Mouse (Mus musculus) left cerebral cortex, postnatal 14 days (tissue): ENCODE results near the gene Olfr1208. TPM values are rescaled to one million over a fixed set of nuclear protein-coding genes. Genes with fewer than 3 reads are reported as not detected.

Experiments used
- DNase-seq, 2 experiments: peaks; one replicate each; pipeline ENCODE4 v3.0.0; 2021 to 2022; ENCODE audit warnings: low spot score in 2 of 2, mixed read lengths in 1 of 2
- intact Hi-C: fragments of 180-260 bp; cut with DNase I; formaldehyde crosslinking; loops from one replicate; pipeline ENCODE4 v1.15.1; 2025
- long read RNA-seq, 2 experiments: library from polyadenylated mRNA; stranded (forward); transcript quantifications; one replicate each; pipeline ENCODE4 v2.0.0; 2021
- total RNA-seq, 2 experiments: library from RNA; stranded (reverse); gene quantifications; 2 replicates each; pipeline ENCODE4 v1.2.3; 2021

Gene Olfr1208
- not detected for total RNA-seq
- long read RNA-seq, experiment 1 = 0 reads
- long read RNA-seq, experiment 2 = 0 reads

GRCm38 (mm10) chr2:88902211-88902610 lies at the start of gene Olfr1208:
Gene Olfr1208 (minus strand): TSS chr2:88902311.
- DNase-seq = no peak
- intact Hi-C loops = no loop called here

GRCm38 (mm10) chr2:88938011-88938410 lies 35.9 kb upstream of the Olfr1208 start, which contains the start of gene Olfr1211:
Gene Olfr1211 (minus strand): TSS chr2:88938111.
- DNase-seq = no peak
- intact Hi-C loops = no loop called here

DNA sequence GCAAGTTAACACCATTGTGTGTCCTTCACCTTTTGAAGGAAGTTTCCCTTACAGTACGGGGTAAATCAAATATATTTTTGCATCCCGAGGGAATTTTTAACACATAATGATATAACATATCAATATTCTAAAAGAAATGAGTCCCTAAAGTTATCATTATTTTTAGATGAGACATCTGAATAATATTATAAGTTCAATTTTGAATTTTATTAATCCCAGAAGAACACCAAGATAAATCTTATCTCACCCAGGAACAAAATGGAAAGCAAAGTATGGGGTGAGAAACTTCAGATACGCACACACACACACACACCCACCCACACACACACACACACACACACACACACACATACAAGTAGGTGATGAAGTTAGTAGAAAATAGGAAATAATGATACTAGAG lies 12.9 kb upstream of the Olfr1208 start, which contains the start of gene Olfr1209:
Olfr1209 (minus strand) TSS at position 101 of the 400 bp plus-strand sequence.
- intact Hi-C loops = no loop called here
- no peak for DNase-seq

GRCm38 (mm10) chr2:88862931-88863330 lies 39.2 kb downstream of the Olfr1208 start, which contains the start of gene Olfr1206:
Gene Olfr1206 (plus strand): TSS chr2:88863231.
- intact Hi-C loops = no loop called here
- no peak for DNase-seq

DNA sequence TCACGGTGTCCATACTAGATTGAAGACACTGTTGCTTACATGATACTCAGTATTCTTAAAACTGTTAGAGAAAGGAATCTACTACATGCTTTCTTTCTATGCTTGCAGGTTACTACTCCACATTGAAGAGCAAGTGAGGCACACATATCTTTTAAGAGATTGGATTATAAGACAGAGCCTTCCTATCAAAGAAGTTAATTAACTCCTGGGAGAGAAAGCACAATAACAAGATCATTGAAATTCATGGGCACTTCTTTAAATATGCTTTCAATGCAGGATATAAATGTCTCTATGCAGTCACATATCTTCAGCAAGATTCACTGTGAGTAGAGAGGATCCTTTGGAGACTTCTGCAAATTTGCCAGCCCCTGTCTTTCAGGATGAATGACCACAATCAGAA lies 53.1 kb downstream of the Olfr1208 start, which contains the start of gene Olfr1204:
Olfr1204 (plus strand) TSS at position 301 of the 400 bp plus-strand sequence.
- intact Hi-C loops = no loop called here
- no peak for DNase-seq

Other genes starting within 250 kb of the Olfr1208 start
- gene Olfr1193, start 226.7 kb downstream of the Olfr1208 start, total RNA-seq = not detected
- not detected for gene Olfr1195, start 213.1 kb downstream of the Olfr1208 start, total RNA-seq
- gene Olfr1196, start 197.7 kb downstream of the Olfr1208 start, total RNA-seq = not detected
- gene Olfr1197, start 169.9 kb downstream of the Olfr1208 start, total RNA-seq = not detected
- not detected for gene Olfr1198, start 150.9 kb downstream of the Olfr1208 start, total RNA-seq
- not detected for gene Olfr1199, start 141.8 kb downstream of the Olfr1208 start, total RNA-seq
- gene Olfr1200, start 131.8 kb downstream of the Olfr1208 start, total RNA-seq = not detected
- not detected for gene Olfr1201, start 109.3 kb downstream of the Olfr1208 start, total RNA-seq
- gene Olfr1202, start 87.8 kb downstream of the Olfr1208 start, total RNA-seq = not detected
- not detected for gene Olfr1205, start 72.6 kb downstream of the Olfr1208 start, total RNA-seq
- not detected for gene Olfr1204, start 53.0 kb downstream of the Olfr1208 start, total RNA-seq
- gene Olfr1206, start 39.1 kb downstream of the Olfr1208 start, total RNA-seq = not detected
- gene Olfr1209, start 12.8 kb upstream of the Olfr1208 start, total RNA-seq = not detected
- gene Olfr1211, start 35.8 kb upstream of the Olfr1208 start, total RNA-seq = not detected
- gene Olfr1212, start 51.7 kb upstream of the Olfr1208 start, total RNA-seq = not detected
- not detected for gene Gm13762, start 78.0 kb upstream of the Olfr1208 start, total RNA-seq
- not detected for gene Olfr1214, start 90.3 kb upstream of the Olfr1208 start, total RNA-seq
- not detected for gene Olfr1215, start 104.7 kb upstream of the Olfr1208 start, total RNA-seq
- not detected for gene Olfr1216, start 116.0 kb upstream of the Olfr1208 start, total RNA-seq
- not detected for gene Olfr1217, start 129.8 kb upstream of the Olfr1208 start, total RNA-seq
- not detected for gene Olfr1218, start 158.9 kb upstream of the Olfr1208 start, total RNA-seq
- not detected for gene Olfr1219, start 181.2 kb upstream of the Olfr1208 start, total RNA-seq
- not detected for gene Olfr1220, start 204.5 kb upstream of the Olfr1208 start, total RNA-seq
- gene Olfr1221, start 215.0 kb upstream of the Olfr1208 start, total RNA-seq = not detected
- gene Olfr1222, start 230.7 kb upstream of the Olfr1208 start, total RNA-seq = not detected
- not detected for gene Olfr1223, start 249.2 kb upstream of the Olfr1208 start, total RNA-seq